ENCODE assay signal across 12 mouse cellular contexts in genomic region chr8:126881641-126882140, GRCm38 (mm10).
DNase-seq lines count a peak whose midpoint lies in the region; ATAC-seq and TF ChIP-seq lines count a peak whose summit lies in the region.
"Had no signal": no experiment of that assay in that cellular context is flagged by ENCODE, and none has a peak within 500 bp of the region (broad histone marks: within the 10 kb centered on the region; RNA-seq: fewer than 3 reads in every experiment).

No protein-coding gene starts in this region.

- no peak for TF ChIP-seq CTCF in lung, adult 2 months (IDR thresholded peaks at IDR 0.05; ENCODE audit: insufficient read depth, low read length)

- WGBS in heart, embryonic 14.5 days = 31% methylated on average over 4 of the region's 4 CpGs
- 60% methylated on average over 4 of the region's 4 CpGs for WGBS in lung, adult 2 months

- H3K9ac ChIP-seq in heart, embryonic 14.5 days (ENCODE audit: low read length) = no peak overlapping the region
- H3K9ac ChIP-seq: liver, embryonic 13.5 days had no signal

- no peak for TF ChIP-seq POLR2A in lung, adult 2 months (IDR thresholded peaks at IDR 0.05; ENCODE audit: borderline replicate concordance, extremely low read depth, low read depth, low read length)

- no peaks in the 10 kb centered on the region for H3K9me3 ChIP-seq in heart, embryonic 14.5 days (ENCODE audit: control insufficient read depth, low read length)
- H3K9me3 ChIP-seq: liver, embryonic 13.5 days had no signal

- intact Hi-C loops in left cerebral cortex, postnatal 25 days (cut with DNase I) = no loop called here

- no peaks in the 10 kb centered on the region for H3K27me3 ChIP-seq in heart, embryonic 14.5 days (ENCODE audit: control insufficient read depth, insufficient read depth, low read length)
- H3K27me3 ChIP-seq: liver, embryonic 13.5 days had no signal

- no peaks in the 10 kb centered on the region for H3K36me3 ChIP-seq in heart, embryonic 14.5 days (ENCODE audit: control insufficient read depth, insufficient read depth, low read length)
- H3K36me3 ChIP-seq: liver, embryonic 13.5 days had no signal

- no peak overlapping the region for H3K4me3 ChIP-seq in heart, embryonic 14.5 days (ENCODE audit: control insufficient read depth in 1 of 2, insufficient read depth in 1 of 2, low read depth in 1 of 2, low read length in 2 of 2)
- H3K4me3 ChIP-seq in lung, adult 2 months (replicated peaks; ENCODE audit: extremely low read depth, low read depth, low read length) = no peak overlapping the region
- H3K4me3 ChIP-seq: layer of hippocampus, adult 2 months; liver, embryonic 13.5 days had no signal

- no peak overlapping the region for H3K4me2 ChIP-seq in heart, embryonic 14.5 days (ENCODE audit: low read length)
- H3K4me2 ChIP-seq: liver, embryonic 13.5 days had no signal

- no peak for ATAC-seq in heart, embryonic 14.5 days (ENCODE audit: insufficient number of reproducible peaks, insufficient read depth, low FRiP score, low read depth)
- ATAC-seq: forebrain, embryonic 16.5 days had no signal

- H3K4me1 ChIP-seq in heart, embryonic 14.5 days (ENCODE audit: control insufficient read depth in 2 of 2, insufficient read depth in 2 of 2, low read length in 2 of 2) = peaks cover 35% of the 10 kb centered on the region in 2 experiments
- peaks cover 9% of the 10 kb centered on the region for H3K4me1 ChIP-seq in lung, adult 2 months (ENCODE audit: control insufficient read depth, insufficient read depth, low read length)

- DNase-seq in heart, adult 8-10 months (ENCODE audit: low spot score) = no peak
- peak; percentile 28 to 34 for DNase-seq in B cell, adult 2 months
- DNase-seq in adrenal gland, adult (ENCODE audit: inconsistent age in 2 of 2, low spot score in 1 of 2) = peak; percentile 82 to 92
- DNase-seq in induced T-regulatory cell, adult 2 months (ENCODE audit: low read depth) = peak; percentile 75
- DNase-seq in right cerebral cortex, postnatal 10 days (ENCODE audit: low spot score in 2 of 2) = no peak
- no peak for DNase-seq in left cerebral cortex, postnatal 25 days (ENCODE audit: low spot score in 2 of 2)
- no peak for DNase-seq in lung, adult 2 months
- DNase-seq: liver, embryonic 13.5 days; right cerebral cortex, postnatal 25 days had no signal

- H3K27ac ChIP-seq in heart, embryonic 14.5 days (replicated peaks in 1 of 2; ENCODE audit: control insufficient read depth in 1 of 2, insufficient read depth in 1 of 2, low read depth in 2 of 2, low read length in 2 of 2) = peak overlapping the region; percentile 6 to 57; a peak in 3 of 4 replicates
- H3K27ac ChIP-seq: layer of hippocampus, adult 2 months; liver, embryonic 13.5 days had no signal

Comparison
In these comparisons a context has a peak if more than half of its experiments do, and no peak if none do; other contexts are left out.
1. DNase-seq: peak in B cell, adult 2 months (2 of 2), adrenal gland, adult (2 of 2) and induced T-regulatory cell, adult 2 months (single experiment); none in heart, adult 8-10 months (single experiment), right cerebral cortex, postnatal 10 days (0 of 2), left cerebral cortex, postnatal 25 days (0 of 2) and lung, adult 2 months (single experiment).